Mouse (Mus musculus) embryonic facial prominence, embryonic 14.5 days (tissue): ENCODE results near the gene St3gal5. TPM values are rescaled to one million over a fixed set of nuclear protein-coding genes. Genes with fewer than 3 reads are reported as not detected.

Experiments used
- ATAC-seq: fragments of 200-750 bp; cut with Nextera tagmentation; 2 replicates; pipeline ENCODE4 v1.8.0; 2017; ENCODE audit warnings: low read depth, moderate number of reproducible peaks, moderate TSS enrichment
- DNase-seq: peaks from one replicate; pipeline ENCODE4 v3.0.0-alpha.2; 2015; ENCODE audit warnings: low spot score
- H3K27ac ChIP-seq: fragments of 300-500 bp; sonication (generic); replicated peaks from 2 replicates; pipeline ENCODE4 v1.5.1; 2014; ENCODE audit warnings: low read depth, mild to moderate bottlenecking, low read length, moderate library complexity
- H3K27me3 ChIP-seq: fragments of 300-500 bp; sonication (generic); replicated peaks from 2 replicates; pipeline ENCODE4 v1.6.1; 2014; ENCODE audit warnings: low read length; ENCODE audit not compliant: control insufficient read depth, insufficient read depth
- H3K36me3 ChIP-seq: fragments of 300-500 bp; sonication (generic); 2 replicates; pipeline ENCODE4 v1.6.1; 2014; ENCODE audit warnings: low read length, mixed read lengths; ENCODE audit not compliant: control insufficient read depth, insufficient read depth
- H3K4me1 ChIP-seq: fragments of 300-500 bp; sonication (generic); 2 replicates; pipeline ENCODE4 v1.6.1; 2014; ENCODE audit warnings: antibody characterized with exemption, low read length; ENCODE audit not compliant: control insufficient read depth, insufficient read depth
- H3K4me2 ChIP-seq: fragments of 300-500 bp; sonication (generic); 2 replicates; pipeline ENCODE4 v1.6.1; 2014; ENCODE audit warnings: low read depth, mild to moderate bottlenecking, low read length, moderate library complexity, mixed read lengths
- H3K4me3 ChIP-seq: fragments of 300-500 bp; sonication (generic); 2 replicates; pipeline ENCODE4 v1.5.1; 2014; ENCODE audit warnings: low read depth, mild to moderate bottlenecking, low read length
- H3K9ac ChIP-seq: fragments of 300-500 bp; sonication (generic); 2 replicates; pipeline ENCODE4 v1.6.1; 2014; ENCODE audit warnings: low read depth, mild to moderate bottlenecking, low read length, moderate library complexity, mixed read lengths
- H3K9me3 ChIP-seq: fragments of 300-500 bp; sonication (generic); 2 replicates; pipeline ENCODE4 v1.6.1; 2016; ENCODE audit warnings: low read length; ENCODE audit not compliant: control insufficient read depth
- WGBS: fragments of 180-500 bp; shearing (Covaris S2); extraction: QIAGEN DNeasy Blood & Tissue Kit; methylation state at CpG from one replicate; pipeline ENCODE4 v1.1.7; 2014; 5-methylcytosine and 5-hydroxymethylcytosine counted together
- polyA plus RNA-seq: library from polyadenylated mRNA; unstranded; fragments of >200 nt; fragmentation: Nextera tagmentation; extraction: Ambion mirVana; gene quantifications from 2 replicates; pipeline ENCODE4 v1.2.1, GENCODE M21; 2014

St3gal5 gene
- polyA plus RNA-seq, 1 experiment from 2014 or later = 31.3 TPM

GRCm38 (mm10) chr6:72087402-72087801 is 10.0 kb upstream of the St3gal5 start:
- ATAC-seq (no peak), DNase-seq (no peak)
- H3K4me3 ChIP-seq = no peak overlapping the region
- H3K9ac ChIP-seq = no peak overlapping the region
- no peaks in the 10 kb centered on the region for H3K27me3 ChIP-seq
- H3K4me1 ChIP-seq = peaks cover 8% of the 10 kb centered on the region
- no peak overlapping the region for H3K27ac ChIP-seq
- 70% methylated on average over 5 of the region's 5 CpGs for WGBS
- no peak overlapping the region for H3K4me2 ChIP-seq
- no peaks in the 10 kb centered on the region for H3K36me3 ChIP-seq
- H3K9me3 ChIP-seq = no peaks in the 10 kb centered on the region

DNA sequence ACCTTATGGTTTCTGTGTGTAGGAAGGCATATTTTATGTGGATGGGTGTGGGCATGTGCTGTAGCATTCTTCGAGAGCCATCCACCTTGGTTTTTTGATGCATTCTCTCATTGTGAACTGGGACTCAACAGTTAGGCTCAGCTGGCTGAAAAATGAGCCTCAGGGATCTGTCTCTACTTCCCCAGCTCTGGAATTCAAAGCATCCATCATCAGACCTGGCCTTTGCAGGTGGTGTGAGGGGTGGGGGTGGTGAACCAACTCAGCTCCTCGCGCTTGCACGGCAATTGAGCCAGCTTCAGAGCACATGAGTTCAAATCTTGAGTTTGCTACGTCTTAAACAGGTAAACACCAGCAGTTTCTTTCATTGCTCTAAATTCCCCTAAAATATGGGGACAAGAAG is 7.5 kb upstream of the St3gal5 start:
- H3K9ac ChIP-seq = no peak overlapping the region
- H3K4me2 ChIP-seq = no peak overlapping the region
- no peak for DNase-seq
- ATAC-seq = no peak
- no peak overlapping the region for H3K4me3 ChIP-seq
- 76% methylated on average over 5 of the region's 5 CpGs for WGBS
- H3K9me3 ChIP-seq = no peaks in the 10 kb centered on the region
- peaks cover 13% of the 10 kb centered on the region for H3K4me1 ChIP-seq
- H3K36me3 ChIP-seq = no peaks in the 10 kb centered on the region
- no peaks in the 10 kb centered on the region for H3K27me3 ChIP-seq
- no peak overlapping the region for H3K27ac ChIP-seq

DNA sequence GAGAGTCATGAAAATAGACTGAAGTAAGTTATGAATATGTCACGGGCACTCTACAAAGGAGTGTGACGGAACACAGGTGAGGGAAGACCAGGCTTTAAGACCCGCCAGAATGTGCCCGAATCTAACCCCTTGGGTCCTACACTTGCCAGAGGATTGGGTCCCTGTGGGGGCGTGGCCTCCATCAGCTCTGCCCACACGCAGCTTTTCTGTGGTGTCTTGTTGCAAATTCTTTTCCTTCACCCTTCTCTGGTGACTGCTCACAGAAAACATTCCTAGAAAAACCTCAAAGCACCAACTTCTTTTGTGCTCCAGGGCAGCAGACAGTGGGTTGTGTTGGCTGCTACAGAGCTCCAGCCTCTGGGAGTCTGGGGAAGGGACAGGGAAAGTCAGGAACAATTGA is 6.4 kb upstream of the St3gal5 start:
- Histone ChIP-seq H3K4me2 (no peak overlapping the region), H3K27ac (peak overlapping the region; percentile 10; the same call in 1 of the 2 replicates), H3K9ac (no peak overlapping the region), H3K36me3 (no peaks in the 10 kb centered on the region), H3K4me3 (no peak overlapping the region), H3K9me3 (no peaks in the 10 kb centered on the region), H3K27me3 (no peaks in the 10 kb centered on the region), H3K4me1 (peaks cover 13% of the 10 kb centered on the region)
- 32% methylated on average over 6 of the region's 6 CpGs for WGBS
- peak; percentile 76 for DNase-seq
- ATAC-seq = peak; percentile 77

GRCm38 (mm10) chr6:72093121-72093520 is 4.3 kb upstream of the St3gal5 start:
- Histone ChIP-seq H3K4me3 (no peak overlapping the region), H3K4me1 (peaks cover 13% of the 10 kb centered on the region), H3K27ac (peak overlapping the region; percentile 33; the same call in 1 of the 2 replicates), H3K9ac (no peak overlapping the region), H3K9me3 (no peaks in the 10 kb centered on the region), H3K27me3 (no peaks in the 10 kb centered on the region), H3K36me3 (no peaks in the 10 kb centered on the region), H3K4me2 (no peak overlapping the region)
- ATAC-seq (no peak), DNase-seq (no peak)
- 84% methylated on average over 1 of the region's 1 CpGs for WGBS

GRCm38 (mm10) chr6:72096217-72096616 is 1.2 kb upstream of the St3gal5 start:
- Histone ChIP-seq H3K4me2 (no peak overlapping the region), H3K4me3 (no peak overlapping the region), H3K27me3 (no peaks in the 10 kb centered on the region), H3K9me3 (no peaks in the 10 kb centered on the region), H3K36me3 (no peaks in the 10 kb centered on the region), H3K27ac (0 out of 2 replicates have a peak overlapping the region, but pooled peaks have one; percentile 16), H3K9ac (no peak overlapping the region), H3K4me1 (peaks cover 19% of the 10 kb centered on the region)
- ATAC-seq (no peak), DNase-seq (no peak)
- 66% methylated on average over 5 of the region's 5 CpGs for WGBS

- 51% methylated on average over 8 of the region's 8 CpGs for WGBS
These were observed 723 bp upstream of the St3gal5 start for GRCm38 (mm10) chr6:72096669-72097068.

GRCm38 (mm10) chr6:72098021-72098655 is 746 bp downstream of the St3gal5 start:
- H3K4me3 ChIP-seq = peak overlapping the region; percentile 81
- ATAC-seq = no peak; the same call in 1 of the 2 replicates
- WGBS = 4% methylated on average over 15 of the region's 15 CpGs

More at GRCm38 (mm10) chr6:72096669-72097068, 723 bp upstream of the St3gal5 start:
- H3K27me3 ChIP-seq = no peaks in the 10 kb centered on the region
- ATAC-seq = no peak
- no peak for DNase-seq
- no peaks in the 10 kb centered on the region for H3K36me3 ChIP-seq
- H3K9ac ChIP-seq = peak overlapping the region; percentile 81
- H3K27ac ChIP-seq = peak overlapping the region; percentile 16; the same call in 1 of the 2 replicates
- peak overlapping the region; percentile 81 for H3K4me3 ChIP-seq
- peaks cover 16% of the 10 kb centered on the region; the same call in 1 of the 2 replicates for H3K4me1 ChIP-seq
- H3K9me3 ChIP-seq = no peaks in the 10 kb centered on the region
- peak overlapping the region; percentile 95 for H3K4me2 ChIP-seq

GRCm38 (mm10) chr6:72098691-72099090 is 1.3 kb downstream of the St3gal5 start:
- DNase-seq = peak; percentile 67
- Histone ChIP-seq H3K4me2 (peak overlapping the region; percentile 95), H3K4me1 (peaks cover 10% of the 10 kb centered on the region; the same call in 1 of the 2 replicates), H3K9me3 (no peaks in the 10 kb centered on the region), H3K9ac (peak overlapping the region; percentile 38; the same call in 1 of the 2 replicates), H3K4me3 (peak overlapping the region; percentile 81), H3K27ac (no peak overlapping the region), H3K27me3 (no peaks in the 10 kb centered on the region), H3K36me3 (no peaks in the 10 kb centered on the region)
- 20% methylated on average over 2 of the region's 2 CpGs for WGBS
- ATAC-seq = no peak

More at GRCm38 (mm10) chr6:72098021-72098655, 746 bp downstream of the St3gal5 start:
- DNase-seq = no peak
- Histone ChIP-seq H3K9ac (peak overlapping the region; percentile 81), H3K27me3 (no peaks in the 10 kb centered on the region), H3K4me1 (peaks cover 10% of the 10 kb centered on the region; the same call in 1 of the 2 replicates), H3K4me2 (peak overlapping the region; percentile 95), H3K36me3 (no peaks in the 10 kb centered on the region), H3K27ac (peak overlapping the region; percentile 67), H3K9me3 (no peaks in the 10 kb centered on the region)

DNA sequence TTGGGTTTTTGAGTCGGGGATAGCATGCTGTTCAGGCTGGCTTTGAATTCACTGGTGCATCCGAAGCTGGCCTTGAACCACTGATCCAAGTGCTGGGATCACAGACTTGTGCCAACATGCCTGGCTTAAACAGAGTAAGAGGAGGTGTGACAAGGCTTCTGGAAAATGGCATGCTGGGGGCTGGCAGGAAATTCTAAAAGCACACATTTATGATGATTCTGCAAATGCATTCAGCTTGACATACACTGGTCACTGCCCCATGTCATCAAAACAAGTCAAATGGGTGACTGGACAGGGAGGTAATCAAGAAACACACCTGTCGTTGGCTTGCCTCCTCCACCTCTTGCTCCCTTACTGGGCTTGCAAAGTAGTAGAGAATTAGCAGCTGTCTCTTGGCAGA is 1.9 kb downstream of the St3gal5 start:
- H3K4me3 ChIP-seq = peak overlapping the region; percentile 81; the same call in 1 of the 2 replicates
- H3K27ac ChIP-seq = no peak overlapping the region
- 64% methylated on average over 3 of the region's 3 CpGs for WGBS
- no peaks in the 10 kb centered on the region for H3K9me3 ChIP-seq
- DNase-seq (no peak), ATAC-seq (no peak)
- no peaks in the 10 kb centered on the region for H3K27me3 ChIP-seq
- no peaks in the 10 kb centered on the region for H3K36me3 ChIP-seq
- peak overlapping the region; percentile 95 for H3K4me2 ChIP-seq
- H3K9ac ChIP-seq = no peak overlapping the region
- H3K4me1 ChIP-seq = peaks cover 10% of the 10 kb centered on the region; the same call in 1 of the 2 replicates
